Mouse (Mus musculus): ENCODE data around the gene Bank1.

Gene Bank1

DNA sequence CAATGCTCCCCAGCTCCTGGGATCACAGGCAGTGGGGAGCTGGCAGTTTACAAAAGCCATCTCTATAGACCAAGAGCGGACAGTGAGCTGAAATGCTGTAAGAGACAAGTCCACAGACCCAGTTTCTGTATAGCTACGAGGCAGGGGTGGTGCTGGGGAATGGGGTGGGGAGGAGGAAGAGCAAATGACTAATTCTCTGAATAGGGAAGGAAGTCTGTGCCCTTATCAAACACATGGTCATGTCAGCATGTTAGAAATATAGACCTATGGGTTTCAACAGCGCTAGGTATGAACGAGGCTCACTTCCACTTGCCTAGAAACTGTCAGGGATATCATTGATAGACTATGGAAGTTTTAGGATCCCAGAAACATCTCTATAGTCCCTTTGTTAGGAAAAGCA lies 73.0 kb downstream of the Bank1 start:
- DNase-seq (ENCODE audit: low spot score in 2 of 2), result no peak

- no peak for DNase-seq (ENCODE audit: low spot score in 2 of 2)
These were observed 74.3 kb downstream of the Bank1 start for GRCm38 (mm10) chr3:136251578-136251977.

GRCm38 (mm10) chr3:136247331-136247730 lies 78.5 kb downstream of the Bank1 start:
- DNase-seq (ENCODE audit: low spot score in 2 of 2), result no peak

GRCm38 (mm10) chr3:136244931-136245330 lies 80.9 kb downstream of the Bank1 start:
- no peak for DNase-seq (ENCODE audit: low spot score in 2 of 2)

- no peak for DNase-seq (ENCODE audit: low spot score in 2 of 2)
These were observed 87.1 kb downstream of the Bank1 start for GRCm38 (mm10) chr3:136238790-136239189.

- DNase-seq (ENCODE audit: low spot score in 2 of 2), result no peak
These were observed 92.4 kb downstream of the Bank1 start for GRCm38 (mm10) chr3:136233507-136233906.

DNA sequence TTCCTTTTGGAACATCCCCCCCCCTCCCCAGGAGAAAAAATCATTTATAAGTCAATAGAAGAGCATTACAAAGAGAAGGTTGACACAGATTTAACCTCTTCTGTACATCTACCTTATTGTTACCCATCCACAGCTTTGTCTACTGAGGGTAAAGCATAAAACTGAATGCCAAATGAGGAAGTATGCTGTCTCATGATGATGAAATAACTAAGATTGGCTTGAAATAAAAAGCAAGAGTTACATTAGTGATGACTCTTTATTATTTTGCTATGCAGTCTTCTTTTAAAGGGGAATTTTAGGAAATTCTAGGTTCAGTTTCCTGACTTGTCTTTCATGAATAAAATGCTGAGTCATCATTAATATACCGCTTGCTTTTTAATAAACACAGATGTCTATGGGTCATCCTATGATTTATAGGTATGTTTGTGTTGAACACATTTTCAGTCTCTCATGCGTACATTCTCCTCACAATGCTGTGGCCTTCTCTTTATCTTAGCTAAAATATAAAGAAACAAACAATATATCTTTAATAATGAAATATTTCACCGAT lies 95.2 kb downstream of the Bank1 start:
- no peak for DNase-seq (ENCODE audit: low spot score in 2 of 2)

GRCm38 (mm10) chr3:136189661-136190228 lies 136.1 kb downstream of the Bank1 start:
- no peak for DNase-seq (ENCODE audit: low spot score in 2 of 2)

- no peak for DNase-seq (ENCODE audit: low spot score in 2 of 2)
These were observed 139.2 kb downstream of the Bank1 start for GRCm38 (mm10) chr3:136186548-136187113.

DNA sequence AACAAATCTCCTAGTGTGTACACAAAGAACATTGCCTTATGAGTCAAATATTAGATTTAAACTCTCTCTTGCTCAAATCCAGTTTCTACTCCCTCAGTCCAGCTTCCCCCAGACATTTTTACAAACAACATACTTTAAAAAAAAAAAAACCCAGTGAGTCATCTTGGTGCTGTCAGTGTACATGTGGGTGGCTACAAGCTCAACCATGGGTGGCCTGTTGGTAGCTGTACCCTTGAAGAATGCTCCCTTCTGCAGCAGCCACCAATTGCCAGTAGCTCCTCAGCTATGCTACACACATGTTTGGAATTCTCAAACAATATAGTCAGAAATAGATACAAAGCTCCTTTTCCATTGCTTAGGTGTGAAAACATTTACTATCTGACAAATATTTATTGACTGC lies 154.2 kb downstream of the Bank1 start:
- no peak for DNase-seq (ENCODE audit: low spot score in 2 of 2)

- no peak for DNase-seq (ENCODE audit: low spot score in 2 of 2)
These were observed 157.8 kb downstream of the Bank1 start for GRCm38 (mm10) chr3:136168071-136168470.

- DNase-seq (ENCODE audit: low spot score in 2 of 2), result peak in 1 of 2 experiments; percentile 27
These were observed 159.2 kb downstream of the Bank1 start for GRCm38 (mm10) chr3:136166671-136167070.

DNA sequence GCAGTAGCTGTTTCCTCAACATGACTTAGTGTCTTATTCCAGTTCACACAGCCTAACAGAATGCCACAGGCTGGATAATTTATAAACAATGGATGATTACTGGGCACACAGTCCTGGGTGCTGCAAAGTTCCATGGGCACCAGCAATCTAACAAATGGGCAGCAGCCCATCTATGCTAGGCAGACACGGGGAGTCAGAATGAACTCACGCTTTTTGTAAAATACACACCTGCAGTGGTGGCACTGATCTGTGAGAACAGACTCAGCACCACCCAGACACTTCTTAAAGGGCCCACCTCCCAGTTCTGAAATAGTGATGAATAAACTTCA lies 159.9 kb downstream of the Bank1 start:
- DNase-seq (ENCODE audit: low spot score in 2 of 2), result no peak

DNA sequence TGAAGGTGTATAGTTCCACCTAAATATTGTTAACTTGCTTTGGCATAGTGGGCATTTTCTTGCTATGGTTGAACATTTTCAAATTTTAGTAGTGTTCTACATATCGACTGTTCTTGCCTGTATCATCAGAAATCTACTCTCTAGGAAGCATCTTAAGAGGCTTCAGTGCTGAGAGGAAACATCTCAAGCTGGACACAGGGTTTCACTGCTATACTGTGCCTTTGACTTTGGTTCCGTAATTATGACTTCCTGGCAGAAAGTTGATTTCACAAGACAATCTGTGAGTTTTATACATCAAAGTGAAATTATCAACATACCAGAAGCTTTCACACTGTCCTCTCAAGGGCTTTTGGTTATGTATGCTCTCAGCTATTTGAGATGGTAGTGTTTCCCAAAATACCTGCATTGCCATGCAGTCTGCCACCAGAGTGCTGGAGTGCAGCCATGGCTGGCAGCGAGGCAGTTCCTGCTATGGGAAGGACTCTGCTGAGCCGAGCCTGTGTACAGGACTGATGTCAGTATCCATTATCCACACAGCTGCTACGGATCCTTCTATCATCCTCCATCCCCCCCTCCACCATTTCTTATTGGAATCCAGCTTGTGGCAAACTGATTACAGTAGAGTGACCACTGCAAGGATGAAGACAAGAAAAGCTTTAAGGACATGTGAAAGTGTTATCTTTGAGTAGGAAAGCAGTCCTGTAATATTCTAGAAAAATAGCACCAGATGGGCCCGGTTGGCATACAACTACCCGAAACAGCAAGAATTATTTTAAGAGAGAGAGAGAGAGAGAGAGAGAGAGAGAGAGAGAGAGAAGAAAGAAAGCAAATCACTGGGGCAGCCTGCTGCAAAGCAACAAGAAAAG lies 160.5 kb downstream of the Bank1 start:
- DNase-seq (ENCODE audit: low spot score in 2 of 2), result no peak

GRCm38 (mm10) chr3:136158059-136158458 lies 167.8 kb downstream of the Bank1 start:
- DNase-seq (ENCODE audit: low spot score in 2 of 2), result no peak

GRCm38 (mm10) chr3:136155555-136155954 lies 170.3 kb downstream of the Bank1 start:
- DNase-seq (ENCODE audit: low spot score in 2 of 2), result no peak

- no peak for DNase-seq (ENCODE audit: low spot score in 2 of 2)
These were observed 175.0 kb downstream of the Bank1 start for GRCm38 (mm10) chr3:136150886-136151285.

- no peak for DNase-seq (ENCODE audit: low spot score in 2 of 2)
These were observed 178.7 kb downstream of the Bank1 start for GRCm38 (mm10) chr3:136147166-136147565.

GRCm38 (mm10) chr3:136132013-136132412 lies 193.9 kb downstream of the Bank1 start:
- no peak for DNase-seq (ENCODE audit: low spot score in 2 of 2)

GRCm38 (mm10) chr3:136115478-136116215 lies 210.2 kb downstream of the Bank1 start:
- DNase-seq (ENCODE audit: low spot score in 2 of 2), result no peak

DNA sequence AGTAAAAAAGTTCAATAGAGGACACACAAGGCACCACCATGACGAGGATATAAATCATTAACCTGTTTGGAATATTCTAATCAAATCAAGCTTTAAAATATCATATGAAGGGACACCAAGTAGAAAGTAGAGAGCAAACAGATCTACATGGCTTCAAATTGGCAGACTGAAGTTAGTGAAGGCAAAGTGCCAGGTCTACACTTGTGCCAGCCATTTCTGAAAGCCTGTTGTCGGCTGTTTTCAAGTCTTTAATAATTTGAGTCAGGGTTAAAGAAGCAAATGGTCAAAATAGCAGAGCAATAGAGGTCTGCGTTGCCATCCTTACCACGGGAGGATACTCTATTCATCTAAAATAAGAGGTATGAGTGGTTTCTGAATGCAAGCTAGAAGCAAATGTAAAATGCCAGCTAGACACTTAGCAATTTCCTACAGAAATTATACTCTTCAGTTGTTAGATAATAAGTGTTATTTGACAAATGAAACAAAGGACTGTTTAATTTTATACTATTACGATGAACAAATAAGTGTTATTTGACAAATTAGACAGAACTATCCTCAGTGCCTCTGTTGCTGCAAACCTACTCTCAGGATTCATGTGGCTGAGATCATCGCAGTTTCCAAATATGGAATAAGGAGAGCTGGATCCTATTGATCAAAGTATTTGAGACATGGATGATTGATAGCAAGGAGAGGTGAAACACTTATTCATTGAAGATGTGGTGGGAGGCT lies 216.3 kb downstream of the Bank1 start:
- no peak for DNase-seq (ENCODE audit: low spot score in 2 of 2)
